Mouse (Mus musculus) left cerebral cortex, postnatal 25 days (tissue): Measurements from ENCODE around the gene Ankrd50. TPM values are rescaled to one million over a fixed set of nuclear protein-coding genes. Genes with fewer than 3 reads are reported as not detected.
A peak's percentile ranks its signal among the peaks of the same experiment; 100 is the strongest.

Experiments used
- DNase-seq, 2 experiments: peaks; one replicate each; pipeline ENCODE4 v3.0.0; 2022; ENCODE audit warnings: low spot score in 2 of 2, mixed read lengths in 1 of 2
- intact Hi-C: fragments of 180-260 bp; cut with DNase I; formaldehyde crosslinking; loops from one replicate; pipeline ENCODE4 v1.15.1; 2025
- total RNA-seq, 2 experiments: library from RNA; stranded (reverse); gene quantifications; 2 replicates each; pipeline ENCODE4 v1.2.3; 2021

Gene Ankrd50
- total RNA-seq, 2 experiments from 2014 or later: 84.6 to 96.2 TPM

GRCm38 (mm10) chr3:38471516-38471915 lies 13.1 kb downstream of the Ankrd50 start:
- no peak for DNase-seq
- intact Hi-C loops: no loop called here

- DNase-seq: no peak
- intact Hi-C loops: no loop called here
These were observed 16.5 kb downstream of the Ankrd50 start for GRCm38 (mm10) chr3:38468131-38468530.

- intact Hi-C loops: no loop called here
- no peak for DNase-seq
These were observed 17.7 kb downstream of the Ankrd50 start for GRCm38 (mm10) chr3:38466880-38467405.

GRCm38 (mm10) chr3:38466139-38466538 lies 18.5 kb downstream of the Ankrd50 start:
- no peak for DNase-seq
- intact Hi-C loops: no loop called here

GRCm38 (mm10) chr3:38463149-38463548 lies 21.5 kb downstream of the Ankrd50 start:
- intact Hi-C loops: no loop called here
- DNase-seq: no peak

- intact Hi-C loops: no loop called here
- DNase-seq: no peak
These were observed 22.9 kb downstream of the Ankrd50 start for GRCm38 (mm10) chr3:38461742-38462141.

- no peak for DNase-seq
- intact Hi-C loops: no loop called here
These were observed 24.4 kb downstream of the Ankrd50 start for GRCm38 (mm10) chr3:38460250-38460624.

- intact Hi-C loops: no loop called here
- no peak for DNase-seq
These were observed 25.0 kb downstream of the Ankrd50 start for GRCm38 (mm10) chr3:38459507-38460249.

- no peak for DNase-seq
- intact Hi-C loops: no loop called here
These were observed 27.6 kb downstream of the Ankrd50 start for GRCm38 (mm10) chr3:38457041-38457440.

GRCm38 (mm10) chr3:38452199-38452598 lies 32.4 kb downstream of the Ankrd50 start:
- intact Hi-C loops: no loop called here
- peak; percentile 44 to 83 for DNase-seq

- DNase-seq: peak; percentile 49 to 92
- intact Hi-C loops: loop anchor here (5.0 kb wide), 1 partner anchor 119 kb away; no protein-coding TSS in a partner anchor
These were observed 38.1 kb downstream of the Ankrd50 start for GRCm38 (mm10) chr3:38446586-38446985.

- DNase-seq: peak in 1 of 2 experiments; percentile 45
- intact Hi-C loops: no loop called here
These were observed 40.8 kb downstream of the Ankrd50 start for GRCm38 (mm10) chr3:38443875-38444274.

GRCm38 (mm10) chr3:38440564-38440991 lies 44.1 kb downstream of the Ankrd50 start:
- intact Hi-C loops: no loop called here

GRCm38 (mm10) chr3:38436596-38436995 lies 48.0 kb downstream of the Ankrd50 start:
- DNase-seq: no peak
- intact Hi-C loops: no loop called here

More at GRCm38 (mm10) chr3:38440564-38440991, 44.1 kb downstream of the Ankrd50 start:
- DNase-seq: no peak

- intact Hi-C loops: no loop called here
- no peak for DNase-seq
These were observed 48.8 kb downstream of the Ankrd50 start for GRCm38 (mm10) chr3:38435828-38436227.

- intact Hi-C loops: no loop called here
- DNase-seq: no peak
These were observed 50.2 kb downstream of the Ankrd50 start for GRCm38 (mm10) chr3:38434486-38434885.

- intact Hi-C loops: no loop called here
These were observed 50.9 kb downstream of the Ankrd50 start for GRCm38 (mm10) chr3:38433495-38434464.

GRCm38 (mm10) chr3:38431461-38431860 lies 53.2 kb downstream of the Ankrd50 start:
- no peak for DNase-seq
- intact Hi-C loops: no loop called here

More at GRCm38 (mm10) chr3:38433495-38434464, 50.9 kb downstream of the Ankrd50 start:
- no peak for DNase-seq

GRCm38 (mm10) chr3:38431042-38431441 lies 53.6 kb downstream of the Ankrd50 start:
- peak in 1 of 2 experiments; percentile 45 for DNase-seq
- intact Hi-C loops: no loop called here

GRCm38 (mm10) chr3:38427200-38427599 lies 57.4 kb downstream of the Ankrd50 start:
- no peak for DNase-seq
- intact Hi-C loops: no loop called here
